Mouse (Mus musculus): ENCODE results near the gene Rae1. TPM values are rescaled to one million over a fixed set of nuclear protein-coding genes. Genes with fewer than 3 reads are reported as not detected.

Gene Rae1
- 10 to 100 TPM; 54.5 to 54.8 TPM for total RNA-seq (2021)

DNA sequence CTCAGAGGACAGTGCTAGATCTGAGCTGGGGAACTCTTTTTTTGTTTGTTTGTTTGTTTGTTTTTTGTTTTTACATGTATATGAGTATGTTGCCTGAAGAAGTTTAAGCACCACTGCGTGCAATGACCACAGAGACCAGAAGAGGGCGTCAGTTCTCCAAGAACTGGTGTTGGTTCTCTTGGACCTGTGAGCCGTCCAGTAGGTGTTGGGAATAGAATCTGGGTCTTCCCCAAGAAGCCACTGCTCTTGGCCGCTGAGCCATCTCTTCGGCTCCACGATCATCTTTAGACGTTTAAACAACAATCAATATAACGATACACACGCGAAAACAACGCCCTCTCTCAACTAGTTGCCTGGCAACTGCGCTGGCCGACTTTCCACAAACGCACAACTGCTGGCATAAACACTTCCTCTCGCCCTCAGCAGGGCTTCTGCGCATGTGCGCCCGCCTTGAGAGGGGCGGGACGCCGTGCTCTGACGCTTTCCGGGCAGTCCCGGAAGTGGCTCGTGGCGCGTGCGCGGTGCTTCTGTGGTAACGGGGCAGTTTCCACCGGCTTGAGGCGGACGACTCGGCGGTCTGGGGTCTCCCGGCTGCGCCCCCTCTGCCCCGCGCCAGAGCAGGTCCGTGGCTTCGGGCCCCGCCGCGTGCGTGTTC, at the start of gene Rae1:
TSS of gene Rae1 (plus strand) at position 488 of the 655 bp plus-strand sequence.
- intact Hi-C loops (cut with DNase I), result loop anchor here (1.0 to 2.0 kb wide), 3 partner anchors 22 to 90 kb away; no protein-coding TSS in a partner anchor
- peak; percentile 98 to 99 for DNase-seq (ENCODE audit: low spot score in 2 of 2)

DNA sequence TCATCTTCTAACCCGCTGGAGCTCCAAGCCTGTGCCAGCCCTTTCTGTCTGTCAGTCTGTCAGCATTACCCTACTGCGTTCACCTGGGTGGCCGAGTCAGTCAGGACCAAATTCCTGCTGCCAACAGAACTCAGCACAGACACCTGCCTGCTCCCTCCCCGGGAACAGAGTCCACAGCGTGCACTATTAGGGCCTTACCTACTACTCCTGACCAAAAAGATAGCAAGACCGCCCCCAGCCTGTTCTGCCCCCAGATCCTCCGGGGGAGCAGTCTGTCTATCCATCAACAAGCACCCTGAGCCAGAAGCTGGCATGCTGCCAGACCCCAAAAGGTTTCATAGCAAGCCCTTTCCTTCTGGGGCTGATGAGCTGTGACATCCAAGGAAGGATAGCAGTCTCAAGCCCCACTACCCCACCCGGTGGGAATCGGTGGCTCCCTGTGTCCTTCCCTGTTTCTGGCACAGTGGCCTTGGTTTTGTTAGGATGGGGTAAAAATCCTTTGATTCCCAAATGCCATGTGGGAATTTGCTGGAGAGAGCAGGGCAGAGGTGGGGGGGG, 49.7 kb upstream of the Rae1 start:
- intact Hi-C loops (cut with DNase I), result no loop called here
- no peak for DNase-seq (ENCODE audit: low spot score in 2 of 2)

GRCm38 (mm10) chr2:172950722-172951121, 49.2 kb upstream of the Rae1 start:
- intact Hi-C loops (cut with DNase I), result no loop called here
- DNase-seq (ENCODE audit: low spot score in 2 of 2), result no peak

DNA sequence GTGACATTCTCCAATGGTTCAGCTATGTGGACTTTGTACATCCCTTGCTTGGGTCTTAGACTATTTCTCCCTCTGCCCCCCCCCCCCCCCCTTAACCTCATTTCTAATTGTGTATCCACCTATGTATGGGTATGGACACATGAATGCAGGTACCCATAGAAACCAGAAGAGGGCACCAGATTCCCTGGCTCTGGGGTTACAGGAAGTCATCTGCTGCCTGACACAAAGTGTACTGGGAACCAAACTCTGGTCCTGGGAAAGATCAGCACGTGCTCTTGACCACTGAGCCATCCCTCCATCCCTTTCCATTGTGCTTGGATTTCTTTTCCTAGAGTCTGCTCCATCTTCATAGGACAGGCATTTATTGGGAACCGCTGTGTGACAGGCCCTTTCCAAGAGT, 47.9 kb upstream of the Rae1 start:
- DNase-seq (ENCODE audit: low spot score in 2 of 2), result no peak
- intact Hi-C loops (cut with DNase I), result no loop called here

GRCm38 (mm10) chr2:172958579-172958978, 41.3 kb upstream of the Rae1 start:
- intact Hi-C loops (cut with DNase I), result no loop called here
- peak in 1 of 2 experiments; percentile 8 for DNase-seq (ENCODE audit: low spot score in 2 of 2)

DNA sequence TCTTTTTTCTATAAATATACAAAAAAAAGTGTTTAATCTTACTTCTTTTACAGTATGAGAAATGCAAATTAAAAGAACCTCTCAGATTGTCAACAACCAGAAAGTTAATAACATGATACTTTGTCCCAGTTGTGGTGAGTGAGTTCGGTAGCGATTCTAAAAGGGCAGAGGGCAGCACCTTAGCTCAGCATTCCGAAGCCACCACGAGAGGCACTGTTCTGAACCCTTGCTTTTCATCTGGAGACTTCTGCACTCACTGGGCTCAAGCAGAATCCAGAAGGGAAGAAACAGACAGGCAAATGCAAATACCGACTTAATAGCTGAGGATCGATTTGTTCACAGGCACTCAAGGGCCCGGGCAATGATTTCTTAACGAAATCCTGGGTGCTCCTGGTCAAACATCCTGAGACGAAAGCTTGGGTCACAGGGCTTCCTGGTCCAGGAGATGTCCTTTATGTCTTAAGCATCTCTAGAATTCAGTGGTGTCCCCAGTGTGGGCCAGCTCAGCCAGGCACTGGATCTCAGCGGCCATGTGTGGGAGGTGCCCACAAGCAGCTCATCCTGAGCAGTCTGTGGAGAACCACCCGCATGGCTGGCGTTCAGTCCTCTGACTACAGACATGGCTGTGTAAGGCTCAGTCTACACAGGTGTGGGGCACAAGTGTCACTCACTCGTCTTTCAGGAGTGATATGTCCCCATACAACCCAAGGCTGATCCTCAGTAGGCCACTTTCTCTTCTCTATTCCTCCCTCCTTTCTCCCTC, 40.7 kb upstream of the Rae1 start:
- intact Hi-C loops (cut with DNase I), result no loop called here

GRCm38 (mm10) chr2:172960350-172960749, 39.6 kb upstream of the Rae1 start:
- no peak for DNase-seq (ENCODE audit: low spot score in 2 of 2)
- intact Hi-C loops (cut with DNase I), result no loop called here

More for the DNA sequence above, 40.7 kb upstream of the Rae1 start:
- DNase-seq (ENCODE audit: low spot score in 2 of 2), result peak in 1 of 2 experiments; percentile 22

DNA sequence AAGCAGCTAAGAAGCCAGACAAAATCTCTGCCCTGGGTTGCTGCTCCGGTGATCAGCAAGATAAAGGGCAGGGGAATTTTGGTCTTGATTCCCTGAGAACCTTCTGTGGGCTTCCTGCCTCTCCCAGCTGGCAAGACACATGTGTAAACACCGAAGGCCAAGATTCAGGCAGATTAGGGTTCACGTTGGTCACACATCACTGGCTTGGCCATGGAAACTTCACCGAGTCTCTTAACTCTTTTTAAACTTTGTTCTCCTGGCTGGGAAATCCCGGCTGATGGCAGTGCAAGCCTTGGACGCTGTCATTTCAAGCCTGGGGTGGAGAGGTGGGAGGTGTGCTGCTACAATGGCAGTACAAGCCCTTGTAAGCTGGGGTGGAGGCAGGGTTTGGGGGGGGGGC, 38.7 kb upstream of the Rae1 start:
- intact Hi-C loops (cut with DNase I), result no loop called here
- no peak for DNase-seq (ENCODE audit: low spot score in 2 of 2)

GRCm38 (mm10) chr2:172965249-172965648, 34.7 kb upstream of the Rae1 start:
- no peak for DNase-seq (ENCODE audit: low spot score in 2 of 2)
- intact Hi-C loops (cut with DNase I), result no loop called here

- intact Hi-C loops (cut with DNase I), result no loop called here
- no peak for DNase-seq (ENCODE audit: low spot score in 2 of 2)
These were observed 33.4 kb upstream of the Rae1 start for GRCm38 (mm10) chr2:172966480-172966879.

GRCm38 (mm10) chr2:172971865-172972264, 28.1 kb upstream of the Rae1 start:
- intact Hi-C loops (cut with DNase I), result no loop called here
- no peak for DNase-seq (ENCODE audit: low spot score in 2 of 2)

DNA sequence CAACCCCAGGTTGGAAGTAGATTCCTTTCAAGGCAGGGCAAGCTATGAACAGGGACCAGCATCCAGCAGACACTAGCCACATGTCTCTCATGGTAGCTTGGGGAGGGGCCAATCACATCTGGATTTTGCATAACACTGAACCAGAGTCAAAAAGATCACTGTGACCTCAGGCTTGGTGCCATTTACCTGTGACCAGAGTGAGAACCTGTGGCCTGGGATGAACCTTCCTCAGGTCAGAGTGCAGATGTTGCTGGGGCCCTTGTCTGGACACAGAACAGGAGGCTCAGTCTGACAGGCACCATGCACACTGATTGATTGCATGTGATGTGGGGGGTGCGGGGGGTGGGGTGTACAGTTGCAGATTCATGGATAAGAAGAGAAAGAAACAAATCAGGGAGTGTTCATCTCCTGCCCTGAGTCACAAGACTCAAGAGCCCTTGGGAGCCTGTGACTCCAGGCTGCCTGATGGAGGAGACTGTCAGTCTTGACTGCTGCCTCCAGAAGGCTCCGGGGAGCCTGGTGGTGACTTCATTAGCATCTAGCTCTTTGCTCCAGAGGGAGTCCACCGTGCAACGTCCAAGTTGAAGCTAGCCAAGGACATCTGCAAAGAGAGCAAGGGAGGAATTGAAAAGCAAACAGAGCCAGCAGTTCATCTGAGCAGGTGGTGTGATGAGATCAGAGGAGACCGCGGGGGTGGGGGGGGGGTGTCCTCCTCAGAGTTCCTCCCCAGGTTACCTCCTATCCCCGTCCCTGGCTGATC, 25.9 kb upstream of the Rae1 start:
- DNase-seq (ENCODE audit: low spot score in 2 of 2), result no peak
- intact Hi-C loops (cut with DNase I), result no loop called here

DNA sequence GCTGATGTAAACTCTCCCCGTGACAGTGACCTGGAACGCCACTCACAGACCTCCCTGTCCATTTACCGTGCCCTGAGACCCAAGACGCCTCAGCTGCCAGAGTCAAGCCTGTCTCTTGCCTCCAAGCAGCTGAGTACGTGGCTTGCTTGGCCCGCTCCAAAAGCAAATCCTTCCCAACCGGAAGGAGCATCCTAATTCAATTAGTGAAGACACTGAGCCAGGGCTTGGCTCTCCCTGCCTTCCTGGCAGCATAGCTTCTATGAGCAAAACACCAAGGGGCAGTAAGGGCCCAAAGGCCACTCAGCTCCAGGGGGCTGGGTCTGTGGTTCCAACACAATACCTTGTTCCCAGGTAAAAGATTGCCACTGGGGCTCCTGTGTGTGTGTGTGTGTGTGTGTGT, 25.2 kb upstream of the Rae1 start:
- intact Hi-C loops (cut with DNase I), result no loop called here
- DNase-seq (ENCODE audit: low spot score in 2 of 2), result no peak

DNA sequence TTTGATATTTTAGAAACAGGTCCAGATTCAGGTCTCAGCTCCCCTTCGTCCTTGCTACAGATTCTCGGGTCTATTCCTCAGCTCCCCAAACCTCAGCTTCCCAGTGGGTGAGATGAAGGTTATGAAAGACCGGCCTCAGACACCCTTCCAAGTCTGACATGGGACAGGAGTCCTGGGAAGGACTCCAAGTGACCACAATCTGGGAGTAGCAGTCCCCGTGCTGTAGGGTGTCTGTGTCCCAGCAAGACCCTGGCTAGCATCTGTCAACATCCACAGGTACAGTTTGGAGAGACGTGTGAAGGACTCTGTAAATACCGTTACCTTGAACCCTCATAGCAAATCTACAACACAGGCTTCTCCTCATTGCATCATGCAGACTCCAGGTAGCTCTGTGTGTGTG, 24.8 kb upstream of the Rae1 start:
- intact Hi-C loops (cut with DNase I), result no loop called here

DNA sequence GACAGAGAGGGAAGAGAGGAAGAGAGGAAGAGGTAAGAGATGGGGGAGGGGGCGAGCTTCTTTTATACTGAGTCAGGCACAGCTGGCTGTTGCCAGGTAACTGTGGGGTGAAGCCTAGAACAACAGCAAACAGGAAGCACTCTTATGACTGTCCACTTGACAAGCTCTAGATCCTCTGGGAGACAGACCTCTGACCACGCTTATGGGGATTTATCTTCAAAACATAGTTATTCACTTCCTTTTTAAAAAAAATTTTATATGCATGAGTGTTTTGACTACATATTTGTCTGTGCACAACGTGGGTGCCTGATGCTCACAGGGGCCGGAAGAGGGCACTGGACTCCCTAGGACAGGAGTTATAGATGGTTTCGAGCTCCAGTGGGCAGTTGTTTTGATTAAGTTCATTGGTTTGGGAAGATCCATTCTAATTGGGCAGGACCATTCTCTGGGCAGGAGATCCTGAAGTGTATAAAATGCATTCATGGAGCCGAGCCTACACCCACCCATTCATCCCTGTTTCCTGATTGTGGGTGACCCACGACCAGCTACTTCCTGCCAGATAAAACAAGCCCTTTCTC, 23.2 kb upstream of the Rae1 start:
- DNase-seq (ENCODE audit: low spot score in 2 of 2), result no peak

More for the DNA sequence above, 24.8 kb upstream of the Rae1 start:
- DNase-seq (ENCODE audit: low spot score in 2 of 2), result no peak

GRCm38 (mm10) chr2:172977409-172978130, 22.3 kb upstream of the Rae1 start, which contains the start of gene Spo11:
Spo11 (plus strand) TSS chr2:172977700.
- no peak for DNase-seq (ENCODE audit: low spot score in 2 of 2)
- intact Hi-C loops (cut with DNase I), result no loop called here

More for the DNA sequence above, 23.2 kb upstream of the Rae1 start:
- intact Hi-C loops (cut with DNase I), result no loop called here

- no peak for DNase-seq (ENCODE audit: low spot score in 2 of 2)
- intact Hi-C loops (cut with DNase I), result no loop called here
These were observed 21.7 kb upstream of the Rae1 start for GRCm38 (mm10) chr2:172978131-172978633.

- intact Hi-C loops (cut with DNase I), result no loop called here
These were observed 20.1 kb upstream of the Rae1 start for GRCm38 (mm10) chr2:172979666-172980345.

More at GRCm38 (mm10) chr2:172979666-172980345, 20.1 kb upstream of the Rae1 start:
- no peak for DNase-seq (ENCODE audit: low spot score in 2 of 2)
